Mouse (Mus musculus) adrenal gland, postnatal 25 days (tissue): ENCODE measurements at regions not wholly inside any gene's neighbourhood (a gene's known extent, or its start where the extent isn't known, plus 50 kb on each side); places are given as distances from the start of the nearest gene placed in this dataset.
"Not testable (repeated sequence)": the region's sequence is repeated elsewhere in the genome, so short reads cannot be mapped to it uniquely, and the experiment has no call there.

Experiments
- DNase-seq: peaks from one replicate; pipeline ENCODE4 v3.0.0; 2021; ENCODE audit warnings: mixed read lengths

GRCm38 (mm10) chr9:27453476-27453875, 56.9 kb downstream of the Spata19 start:
- no peak for DNase-seq

- DNase-seq: no peak
Measured at GRCm38 (mm10) chr9:27453924-27454652, 57.5 kb downstream of the Spata19 start.

GRCm38 (mm10) chr9:27458335-27459040, 61.9 kb downstream of the Spata19 start:
- DNase-seq: no peak

GRCm38 (mm10) chr9:27461029-27461428, 64.4 kb downstream of the Spata19 start:
- no peak for DNase-seq

- no peak for DNase-seq
Measured at GRCm38 (mm10) chr9:27464006-27464405, 67.4 kb downstream of the Spata19 start.

GRCm38 (mm10) chr9:27475468-27475867, 78.9 kb downstream of the Spata19 start:
- no peak for DNase-seq

GRCm38 (mm10) chr9:27476636-27477035, 80.0 kb downstream of the Spata19 start:
- DNase-seq: no peak

GRCm38 (mm10) chr9:27477079-27477687, 80.6 kb downstream of the Spata19 start:
- no peak for DNase-seq

- DNase-seq: no peak
Measured at GRCm38 (mm10) chr9:27478346-27478745, 81.7 kb downstream of the Spata19 start.

GRCm38 (mm10) chr9:27501816-27502215, 105.2 kb downstream of the Spata19 start:
- DNase-seq: no peak

GRCm38 (mm10) chr9:27509157-27509556, 112.6 kb downstream of the Spata19 start:
- DNase-seq: no peak

- no peak for DNase-seq
Measured at GRCm38 (mm10) chr9:27509711-27510110, 113.1 kb downstream of the Spata19 start.

- DNase-seq: no peak
Measured at GRCm38 (mm10) chr9:27511161-27511560, 114.6 kb downstream of the Spata19 start.

GRCm38 (mm10) chr9:27515427-27516110, 119.0 kb downstream of the Spata19 start:
- DNase-seq: no peak

- no peak for DNase-seq
Measured at GRCm38 (mm10) chr9:27518031-27518430, 121.4 kb downstream of the Spata19 start.

GRCm38 (mm10) chr9:27519711-27520110, 123.1 kb downstream of the Spata19 start:
- no peak for DNase-seq

GRCm38 (mm10) chr9:27521181-27521580, 124.6 kb downstream of the Spata19 start:
- peak; percentile 3 for DNase-seq

GRCm38 (mm10) chr9:27526681-27527080, 130.1 kb downstream of the Spata19 start:
- DNase-seq: no peak

GRCm38 (mm10) chr9:27538480-27538879, 141.9 kb downstream of the Spata19 start:
- DNase-seq: no peak

GRCm38 (mm10) chr9:27541585-27542151, 145.1 kb downstream of the Spata19 start:
- no peak for DNase-seq

- DNase-seq: not testable (repeated sequence)
Measured at GRCm38 (mm10) chr9:27554697-27555096, 158.1 kb downstream of the Spata19 start.
